Mouse (Mus musculus) MEL (cell line): ENCODE results near the gene Eif2d.
A peak's percentile ranks its signal among the peaks of the same experiment; 100 is the strongest.

ENCODE experiments used
- CTCF ChIP-seq, 3 experiments: IDR thresholded peaks in 2 of 3; conservative IDR thresholded peaks in 1 of 3; 2 replicates each; pipeline ENCODE4 v1.5.1; 2011 to 2012; ENCODE audit warnings: low read length in 3 of 3, low read depth in 2 of 3, mild to moderate bottlenecking in 2 of 3, improper control_type of control experiment in 1 of 3, inconsistent platforms in 1 of 3, mixed read lengths in 1 of 3, moderate library complexity in 1 of 3; ENCODE audit not compliant: control insufficient read depth in 1 of 3, insufficient read depth in 1 of 3, poor library complexity in 1 of 3, severe bottlenecking in 1 of 3
- ETS1 ChIP-seq: IDR thresholded peaks from 2 replicates; pipeline ENCODE4 v1.6.1; 2012; ENCODE audit warnings: low read depth, mild to moderate bottlenecking, inconsistent platforms, low read length, improper control_type of control experiment, moderate library complexity
- HCFC1 ChIP-seq: IDR thresholded peaks from 2 replicates; pipeline ENCODE4 v1.6.1; 2012; ENCODE audit warnings: low read depth, mild to moderate bottlenecking, inconsistent platforms, low read length, improper control_type of control experiment, moderate library complexity
- JUND ChIP-seq: IDR thresholded peaks from 2 replicates; pipeline ENCODE4 v1.6.1; 2011; ENCODE audit warnings: low read depth, mild to moderate bottlenecking, improper control_type of control experiment, low read length
- KAT2A ChIP-seq: conservative IDR thresholded peaks from 2 replicates; pipeline ENCODE4 v1.6.1; 2012; ENCODE audit warnings: low read depth, low read length, improper control_type of control experiment, inconsistent platforms
- MAX ChIP-seq: IDR thresholded peaks from 2 replicates; pipeline ENCODE4 v1.6.1; 2011; ENCODE audit warnings: low read length, improper control_type of control experiment
- POLR2A ChIP-seq, 2 experiments: IDR thresholded peaks; 2 replicates each; pipeline ENCODE4 v1.6.1; 2011 to 2012; ENCODE audit warnings: low read length in 2 of 2, mild to moderate bottlenecking in 2 of 2, control low read depth in 1 of 2, improper control_type of control experiment in 1 of 2, low read depth in 1 of 2, moderate library complexity in 1 of 2; ENCODE audit not compliant: control insufficient read depth in 1 of 2, insufficient read depth in 1 of 2, poor library complexity in 1 of 2
- SIN3A ChIP-seq: IDR thresholded peaks from 2 replicates; pipeline ENCODE4 v1.6.1; 2012; ENCODE audit warnings: low read length, improper control_type of control experiment, inconsistent platforms
- TAL1 ChIP-seq: IDR thresholded peaks from 2 replicates; pipeline ENCODE4 v1.6.1; 2012; ENCODE audit warnings: mild to moderate bottlenecking, inconsistent platforms, low read length, moderate library complexity, mixed read lengths
- USF2 ChIP-seq, 2 experiments: IDR thresholded peaks; 2 replicates each; pipeline ENCODE4 v1.6.1; 2011 to 2012; ENCODE audit warnings: improper control_type of control experiment in 2 of 2, low read length in 2 of 2, borderline replicate concordance in 1 of 2, inconsistent platforms in 1 of 2, low read depth in 1 of 2, mild to moderate bottlenecking in 1 of 2; ENCODE audit not compliant: insufficient read depth in 1 of 2
- ZKSCAN1 ChIP-seq: IDR thresholded peaks from 2 replicates; pipeline ENCODE4 v1.6.1; 2012; ENCODE audit warnings: low read depth, mild to moderate bottlenecking, inconsistent platforms, low read length, improper control_type of control experiment, moderate library complexity

DNA sequence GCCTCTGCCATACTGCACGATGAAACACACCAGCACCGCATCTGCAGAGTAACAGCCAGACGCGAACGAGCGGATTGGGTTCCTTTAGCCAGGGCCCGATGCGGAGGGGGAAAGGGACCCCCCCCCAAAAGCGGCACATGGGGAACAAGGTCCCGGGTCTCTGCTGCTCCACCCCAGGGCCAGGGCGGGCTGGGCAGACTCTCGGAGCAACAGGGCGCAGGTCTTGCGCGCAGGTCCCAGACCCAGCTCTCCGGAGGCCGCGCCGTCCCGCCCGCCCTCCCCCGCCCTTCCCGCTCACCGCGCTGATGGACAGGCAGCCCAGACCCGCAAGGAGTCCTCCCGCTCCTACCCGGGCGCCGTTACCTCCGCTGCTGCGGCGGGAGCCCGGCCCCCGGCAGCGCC is 15.3 kb upstream of the Eif2d start:
- TF ChIP-seq CTCF (IDR thresholded peaks at IDR 0.05 in 2 of 3, conservative IDR thresholded peaks at IDR 0.05 in 1 of 3; ENCODE audit: control insufficient read depth in 1 of 3, insufficient read depth in 1 of 3, low read depth in 2 of 3, low read length in 3 of 3, poor library complexity in 1 of 3, severe bottlenecking in 1 of 3) (no peak), POLR2A (IDR thresholded peaks at IDR 0.05; ENCODE audit: control insufficient read depth in 1 of 2, insufficient read depth in 1 of 2, low read depth in 1 of 2, low read length in 2 of 2, poor library complexity in 1 of 2) (0 out of 4 replicates have a peak, but pooled peaks of 1 of the 2 experiments have one; percentile 24), ETS1 (no peak), KAT2A (no peak), SIN3A (no peak), TAL1 (no peak), MAX (no peak), JUND (no peak), ZKSCAN1 (no peak), USF2 (IDR thresholded peaks at IDR 0.05; ENCODE audit: borderline replicate concordance in 1 of 2, insufficient read depth in 1 of 2, low read depth in 1 of 2, low read length in 2 of 2) (no peak), HCFC1 (no peak)
